Mouse (Mus musculus): ENCODE measurements around the gene Eme2.

Gene Eme2

GRCm38 (mm10) chr17:24874405-24874745, 20.5 kb downstream of the Eme2 start:
- no peak for DNase-seq (ENCODE audit: low spot score)

DNA sequence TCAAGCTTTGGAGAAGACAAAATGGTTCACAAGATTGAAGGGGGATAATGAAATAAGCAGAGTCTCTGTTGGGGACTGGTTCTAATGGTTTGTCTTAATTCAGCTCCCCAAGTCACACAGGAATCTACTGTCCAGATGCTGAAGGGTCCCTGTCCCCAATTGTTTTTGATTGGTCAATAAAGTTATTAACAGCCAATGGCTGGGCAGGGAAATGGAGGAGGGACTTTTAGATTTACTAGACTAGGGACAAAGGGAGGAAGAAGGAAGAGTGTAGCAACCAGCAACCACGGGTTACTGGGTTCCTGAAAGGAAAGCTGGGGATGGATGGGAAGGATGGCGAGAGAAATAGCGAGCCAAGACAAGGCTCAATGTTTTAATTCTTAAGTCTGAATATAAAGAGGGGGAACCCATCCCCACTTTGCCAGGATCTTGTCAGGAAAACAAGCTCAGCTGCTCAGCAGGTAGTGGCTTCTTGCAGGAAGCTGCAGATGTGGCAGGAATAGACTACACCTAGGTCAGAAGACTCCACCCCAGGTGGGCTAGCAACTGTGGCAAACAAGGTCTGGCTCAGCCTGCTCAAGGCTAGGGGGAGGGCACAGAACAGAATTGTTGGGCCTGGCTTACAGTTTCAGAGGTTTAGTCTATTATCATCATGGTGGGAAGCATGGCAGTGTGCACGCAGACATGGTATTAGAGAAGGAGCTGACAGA, 21.0 kb downstream of the Eme2 start:
- no peak for DNase-seq (ENCODE audit: low spot score)

DNA sequence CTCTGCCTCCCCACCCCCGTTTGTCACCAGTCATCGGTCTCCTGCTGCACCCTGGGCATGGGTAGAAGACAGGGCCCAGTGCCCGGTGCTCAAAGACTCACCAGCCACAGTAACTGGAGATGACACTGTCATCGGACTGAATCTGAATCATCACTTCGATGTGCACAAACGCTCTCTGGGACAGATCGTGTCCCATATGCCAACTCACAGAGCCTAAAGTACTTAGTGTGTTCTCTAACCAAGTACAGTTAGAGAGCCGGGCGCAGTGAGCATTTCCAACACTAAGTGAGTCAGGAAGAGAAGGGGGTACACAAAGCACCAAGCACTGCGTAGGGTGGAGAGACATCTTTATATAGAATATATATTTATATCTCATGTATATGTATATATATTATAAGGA, 27.0 kb downstream of the Eme2 start:
- no peak for DNase-seq (ENCODE audit: low spot score)

DNA sequence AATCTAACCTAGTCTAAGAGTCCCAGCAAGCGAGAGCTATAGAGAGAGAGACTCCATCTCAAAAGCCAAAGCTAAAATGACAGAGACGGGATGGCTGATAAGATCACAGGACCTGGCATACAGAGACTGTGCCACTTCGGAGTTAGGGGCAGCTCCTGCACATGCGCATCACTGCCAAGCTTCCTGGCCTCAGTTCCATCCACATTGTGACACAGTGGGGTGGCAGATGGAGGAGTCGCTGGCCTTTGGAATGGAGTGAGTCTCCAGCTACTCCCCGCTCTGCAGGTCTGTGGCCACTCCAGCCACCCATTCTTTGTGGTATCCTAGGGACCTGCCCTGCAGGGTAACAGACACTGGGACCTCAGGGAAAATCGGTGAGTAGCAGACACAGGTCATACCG, 29.1 kb downstream of the Eme2 start, which contains the start of gene Igfals:
Gene Igfals, plus strand, starts transcription at position 222 of the 400 bp plus-strand sequence.
- DNase-seq (ENCODE audit: low spot score): no peak

- no peak for DNase-seq (ENCODE audit: low spot score)
These were observed 33.1 kb downstream of the Eme2 start for GRCm38 (mm10) chr17:24861785-24862184.

GRCm38 (mm10) chr17:24860076-24860475, 34.8 kb downstream of the Eme2 start:
- no peak for DNase-seq (ENCODE audit: low spot score)

- no peak for DNase-seq (ENCODE audit: low spot score)
These were observed 35.9 kb downstream of the Eme2 start for GRCm38 (mm10) chr17:24858967-24859366.

- no peak for DNase-seq (ENCODE audit: low spot score)
These were observed 36.9 kb downstream of the Eme2 start for GRCm38 (mm10) chr17:24857831-24858470.

- no peak for DNase-seq (ENCODE audit: low spot score)
These were observed 38.3 kb downstream of the Eme2 start for GRCm38 (mm10) chr17:24856589-24856988.

DNA sequence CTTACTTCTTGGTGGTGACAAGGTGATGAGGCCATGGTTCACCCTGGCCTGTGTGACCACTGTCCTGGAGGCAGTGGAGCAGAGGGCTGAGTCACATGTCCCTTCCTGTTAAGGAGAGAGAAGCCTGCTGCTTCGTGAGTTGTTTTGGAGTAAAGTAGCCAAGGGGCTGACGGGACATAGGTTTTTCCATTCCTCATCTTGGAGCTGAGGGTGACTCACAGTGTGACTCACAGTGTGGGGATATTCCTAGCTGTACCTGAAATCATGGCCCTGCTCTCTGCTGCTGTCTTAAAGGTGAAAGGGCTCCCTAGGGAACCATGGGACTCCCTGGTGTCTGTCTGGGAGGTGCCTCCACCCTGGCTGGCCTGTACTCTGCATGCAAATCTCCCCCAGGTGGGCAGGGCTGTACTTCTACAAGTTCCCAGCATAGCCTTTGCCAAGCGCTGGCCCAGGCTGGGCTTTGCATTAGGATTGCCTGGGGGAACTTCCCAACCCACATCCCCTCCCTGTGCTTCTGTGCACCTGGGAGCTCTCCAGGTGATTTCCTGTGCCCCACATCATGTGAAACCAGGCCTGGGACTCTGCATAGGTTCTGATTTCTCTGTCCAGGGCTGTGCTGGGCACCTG, 38.9 kb downstream of the Eme2 start:
- no peak for DNase-seq (ENCODE audit: low spot score)

GRCm38 (mm10) chr17:24851381-24852125, 43.3 kb downstream of the Eme2 start:
- no peak for DNase-seq (ENCODE audit: low spot score)

DNA sequence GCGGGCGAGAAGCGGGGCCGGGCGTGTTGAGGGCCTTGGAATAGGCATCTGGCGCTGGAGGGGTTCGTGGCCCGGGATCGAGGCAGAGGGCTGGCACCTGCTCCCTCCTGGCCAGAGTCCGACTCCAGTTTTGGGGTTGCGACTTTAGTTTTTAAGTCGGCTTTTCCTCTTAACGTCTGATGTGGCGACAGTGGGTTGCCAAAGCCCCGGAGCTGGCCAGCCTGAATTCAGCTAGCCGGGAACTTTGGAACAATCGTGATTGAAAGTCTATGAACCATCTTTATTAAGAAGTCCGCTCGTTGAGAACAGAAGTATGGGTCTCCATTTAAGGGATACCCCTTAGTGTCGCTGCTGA, 44.1 kb downstream of the Eme2 start:
- no peak for DNase-seq (ENCODE audit: low spot score)

- DNase-seq (ENCODE audit: low spot score): peak; percentile 99
These were observed 44.7 kb downstream of the Eme2 start, which contains the start of gene Fahd1 for GRCm38 (mm10) chr17:24850065-24850772. Gene Fahd1, minus strand, starts transcription at chr17:24850364.

DNA sequence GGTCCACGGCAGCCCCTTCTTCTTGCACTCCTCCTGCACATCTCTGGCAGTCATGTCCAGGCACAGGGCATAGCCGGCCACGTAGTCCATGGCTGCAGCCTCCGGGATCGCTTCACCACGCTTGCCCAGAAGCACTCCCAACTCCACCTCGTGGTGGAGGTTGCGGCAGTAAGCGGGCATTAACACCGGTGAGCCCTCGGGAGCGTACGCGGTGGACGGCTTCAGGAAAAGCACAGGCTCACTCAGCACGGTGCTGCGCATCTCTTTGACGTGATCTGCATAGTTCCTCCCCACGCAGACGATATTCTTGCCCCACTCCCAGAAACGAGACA, 45.2 kb downstream of the Eme2 start:
- DNase-seq (ENCODE audit: low spot score): no peak

- no peak for DNase-seq (ENCODE audit: low spot score)
These were observed 46.3 kb downstream of the Eme2 start for GRCm38 (mm10) chr17:24848600-24849031.

- DNase-seq (ENCODE audit: low spot score): no peak
These were observed 47.5 kb downstream of the Eme2 start for GRCm38 (mm10) chr17:24847386-24847785.

DNA sequence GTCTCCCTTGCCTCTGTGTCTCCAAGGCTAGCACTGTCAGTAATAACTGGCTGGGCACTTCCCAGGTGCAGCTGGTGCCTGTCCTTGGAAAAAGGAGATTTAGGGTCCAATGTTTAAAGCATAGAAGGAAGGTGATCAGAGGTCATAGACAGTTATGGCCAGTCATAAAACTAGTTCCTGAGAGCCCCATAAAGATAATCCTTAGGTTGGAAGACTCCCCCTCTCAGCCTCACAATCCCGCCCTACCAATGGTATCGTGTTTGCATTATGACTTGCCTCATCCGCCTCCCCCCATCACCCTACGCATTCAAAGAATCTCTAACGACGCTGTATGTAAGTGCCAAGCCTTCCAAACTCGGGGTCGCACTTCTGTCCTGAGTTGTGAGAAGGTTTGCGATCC, 50.4 kb downstream of the Eme2 start:
- no peak for DNase-seq (ENCODE audit: low spot score)

DNA sequence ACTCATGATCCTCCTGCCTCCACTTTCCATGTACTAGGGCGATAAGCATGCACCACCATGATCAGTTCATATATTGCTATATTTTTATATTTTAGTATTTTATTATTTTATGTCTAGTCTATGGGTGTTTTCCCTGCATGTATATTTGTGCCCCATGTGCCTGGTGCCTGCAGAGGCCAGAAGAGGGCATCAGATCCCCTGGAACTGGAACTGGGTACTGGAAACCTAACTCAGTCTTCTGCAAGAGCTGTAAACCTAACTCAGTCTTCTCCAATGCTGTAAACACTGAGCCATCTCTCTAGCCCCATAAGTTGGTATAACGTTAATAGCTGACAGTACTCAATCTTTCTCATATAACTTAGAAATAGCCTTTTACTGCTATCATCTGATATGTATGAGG, 52.3 kb downstream of the Eme2 start:
- no peak for DNase-seq (ENCODE audit: low spot score)

DNA sequence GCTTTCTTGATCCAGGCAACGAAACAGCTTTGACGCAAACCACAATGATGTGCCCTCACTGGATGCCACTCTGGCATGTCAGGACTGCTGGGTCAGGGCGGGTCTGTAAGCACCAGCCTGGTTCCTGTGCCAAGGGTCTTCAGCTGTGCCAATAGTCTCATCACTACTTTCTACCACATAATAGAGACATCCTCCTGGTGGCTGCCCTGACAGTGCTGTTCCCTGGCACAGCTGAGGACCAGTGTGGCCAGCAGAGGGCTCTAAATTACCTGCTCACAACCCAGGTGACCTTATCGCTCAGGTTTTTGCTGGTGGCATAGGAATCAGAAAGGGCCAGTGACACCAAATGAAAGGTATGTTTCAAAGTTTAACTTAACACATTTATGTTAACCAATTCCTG, 53.8 kb downstream of the Eme2 start:
- DNase-seq (ENCODE audit: low spot score): no peak

- DNase-seq (ENCODE audit: low spot score): no peak
These were observed 54.5 kb downstream of the Eme2 start for GRCm38 (mm10) chr17:24840341-24840740.

DNA sequence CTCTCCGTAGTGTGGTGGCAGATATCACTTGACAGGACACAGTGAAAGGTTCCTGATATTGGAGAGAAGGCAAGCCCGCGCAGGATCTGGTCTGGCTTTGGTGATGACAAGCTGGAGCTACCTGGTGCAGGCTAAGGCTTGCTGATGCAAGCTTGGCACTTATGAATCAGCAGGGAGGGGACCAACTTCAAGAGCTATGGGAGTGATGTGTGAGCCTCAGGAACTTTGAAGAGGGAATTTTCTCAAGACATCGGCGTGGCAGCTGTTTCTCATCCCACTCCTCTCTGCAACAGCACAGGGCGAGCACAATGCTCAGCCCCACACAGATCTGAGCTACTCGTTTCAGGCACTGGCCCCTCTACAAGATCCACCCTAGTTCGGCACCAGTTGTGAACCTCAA, 55.0 kb downstream of the Eme2 start, which contains the start of gene Hagh:
Gene Hagh, plus strand, starts transcription at position 302 of the 400 bp plus-strand sequence.
- DNase-seq (ENCODE audit: low spot score): no peak
